Mouse (Mus musculus) spleen, postnatal 14 days (tissue): ENCODE measurements at regions not wholly inside any gene's neighbourhood (a gene's known extent, or its start where the extent isn't known, plus 50 kb on each side); places are given as distances from the start of the nearest gene placed in this dataset.

Source experiments
- DNase-seq, 2 experiments: peaks; one replicate each; pipeline ENCODE4 v3.0.0; 2021 to 2022; ENCODE audit warnings: low spot score in 2 of 2

DNA sequence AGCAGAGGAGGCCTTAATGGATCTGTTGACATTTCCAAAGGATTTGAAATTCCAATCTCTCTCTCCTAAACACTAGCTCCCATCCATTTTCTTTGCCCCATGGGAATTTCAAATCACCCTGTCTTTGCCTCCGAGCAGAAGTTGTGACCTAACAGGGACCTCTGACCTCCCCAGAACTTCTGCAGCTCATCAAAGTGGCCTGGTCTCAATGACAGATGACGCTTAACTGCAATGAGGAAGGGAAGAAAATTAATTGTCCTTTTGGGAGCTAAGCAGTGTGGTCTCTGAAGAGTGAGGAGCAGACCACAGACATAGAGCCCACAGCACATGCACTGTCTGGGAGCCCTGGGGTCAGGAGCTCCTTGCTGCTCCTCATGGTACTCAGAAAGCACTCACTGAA lies 155.3 kb downstream of the Tox3 start:
- no peak for DNase-seq

DNA sequence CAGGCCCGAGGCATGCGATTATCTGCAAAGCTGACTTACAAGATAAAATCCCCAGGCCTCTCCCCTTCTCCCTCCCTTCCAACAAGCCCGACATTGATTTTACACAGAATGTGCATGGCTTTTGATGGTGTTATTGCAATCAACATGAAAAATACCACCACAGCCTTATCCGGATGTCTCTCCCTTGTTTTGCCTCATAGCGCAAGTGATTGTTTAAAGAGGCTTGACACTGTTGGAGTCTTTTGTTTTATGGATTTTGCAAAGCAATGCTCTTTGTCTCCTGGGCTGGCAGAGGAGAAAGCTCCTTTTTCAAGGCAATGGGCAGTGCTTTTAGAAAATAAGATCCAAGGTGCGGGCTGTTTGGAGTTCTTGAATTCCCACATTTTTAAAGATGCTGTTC lies 165.3 kb downstream of the Tox3 start:
- no peak for DNase-seq

DNA sequence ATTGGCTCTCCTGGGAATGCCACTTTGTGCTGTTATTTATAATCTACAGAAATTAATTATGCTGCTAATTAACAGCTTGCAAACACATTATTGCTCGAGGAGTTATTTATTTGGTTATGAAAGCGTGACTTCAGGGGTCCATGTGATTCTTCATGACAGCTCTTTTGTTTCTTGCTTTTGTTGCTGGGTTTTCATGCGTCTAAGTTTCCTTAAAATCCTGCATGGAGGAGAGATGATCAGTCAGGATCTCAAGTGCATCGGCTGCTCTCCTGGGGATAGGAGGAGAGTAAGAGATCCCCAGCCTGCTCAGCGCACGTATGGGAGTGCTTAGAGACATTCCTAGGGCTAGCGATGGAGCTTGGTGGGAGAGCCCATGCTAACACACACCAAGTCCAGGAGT lies 171.4 kb downstream of the Tox3 start:
- no peak for DNase-seq

DNA sequence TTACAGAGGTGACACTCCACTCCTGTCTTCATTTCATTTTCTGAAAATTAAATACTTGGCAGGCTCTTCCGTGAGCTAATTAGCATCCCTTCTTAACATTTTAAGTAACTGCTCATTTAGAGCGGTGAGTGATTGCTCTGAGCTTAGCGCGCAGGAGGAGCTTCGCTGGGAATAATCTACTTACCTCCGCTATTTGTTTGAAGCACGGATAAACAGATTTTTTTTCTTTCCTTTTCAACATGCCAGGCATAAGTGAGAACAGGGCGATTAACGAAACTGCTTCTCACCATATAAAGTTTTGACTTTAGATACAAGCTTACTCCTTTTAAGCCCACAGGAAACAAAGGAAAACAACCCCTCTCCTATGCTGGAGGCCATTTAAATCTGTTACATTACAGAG lies 171.8 kb downstream of the Tox3 start:
- no peak for DNase-seq

DNA sequence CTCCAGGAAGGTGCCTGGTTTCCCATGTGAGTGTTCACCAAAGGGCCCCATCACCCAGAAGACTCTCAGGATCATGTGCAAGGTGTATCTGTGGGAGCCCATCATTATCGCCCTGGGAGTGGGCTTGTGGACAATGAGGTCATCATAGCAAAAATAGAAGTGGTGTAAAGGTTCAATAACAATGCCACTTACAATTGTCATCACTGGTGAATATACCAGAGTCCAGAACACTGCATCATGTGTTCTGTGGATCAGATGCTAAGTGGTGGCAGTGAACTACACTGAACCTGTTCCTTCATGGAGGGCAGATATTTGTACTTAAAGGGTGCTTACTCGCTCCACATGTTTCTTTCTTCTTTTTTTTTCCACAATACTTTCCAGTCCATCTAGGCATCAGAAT lies 181.5 kb downstream of the Tox3 start:
- no peak for DNase-seq

DNA sequence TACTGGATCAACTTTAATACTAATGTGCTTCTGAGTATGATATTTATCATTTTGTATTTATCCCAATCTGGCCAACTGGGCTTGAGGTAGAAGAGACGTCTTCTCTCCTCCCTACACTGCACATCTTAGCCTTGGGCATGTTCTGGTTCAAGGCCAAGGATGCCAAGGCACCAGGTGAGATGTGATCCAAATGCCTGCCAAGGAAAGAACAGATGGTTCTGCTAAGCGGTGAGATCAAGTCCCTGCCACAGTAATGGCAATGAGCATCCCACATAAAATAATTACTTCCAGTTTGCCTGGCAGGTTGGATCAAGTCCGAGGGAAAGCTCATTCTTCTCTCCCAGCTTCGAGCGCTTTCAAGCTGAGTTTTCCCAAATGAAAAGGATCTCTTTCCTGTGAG lies 196.7 kb downstream of the Tox3 start:
- DNase-seq, result no peak

DNA sequence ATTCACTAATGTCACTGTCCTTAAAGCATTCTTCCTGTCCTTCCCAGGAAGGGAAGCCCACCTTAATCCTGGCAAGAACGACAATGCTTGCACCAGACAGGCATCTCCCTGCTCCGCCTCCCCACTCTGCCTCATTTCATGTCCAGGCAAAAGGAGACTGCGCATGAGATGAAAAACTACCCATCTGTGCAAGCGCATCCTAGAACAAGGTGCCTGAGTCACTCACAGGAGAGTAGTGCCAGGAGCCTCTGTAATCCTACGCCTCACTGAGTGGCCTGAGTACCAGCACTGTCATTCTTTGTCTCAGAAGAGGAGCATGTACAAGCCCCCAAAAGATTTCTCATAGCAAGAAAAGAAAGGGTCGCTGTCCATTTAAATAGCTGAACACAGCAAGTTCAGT lies 198.2 kb downstream of the Tox3 start:
- no peak for DNase-seq

DNA sequence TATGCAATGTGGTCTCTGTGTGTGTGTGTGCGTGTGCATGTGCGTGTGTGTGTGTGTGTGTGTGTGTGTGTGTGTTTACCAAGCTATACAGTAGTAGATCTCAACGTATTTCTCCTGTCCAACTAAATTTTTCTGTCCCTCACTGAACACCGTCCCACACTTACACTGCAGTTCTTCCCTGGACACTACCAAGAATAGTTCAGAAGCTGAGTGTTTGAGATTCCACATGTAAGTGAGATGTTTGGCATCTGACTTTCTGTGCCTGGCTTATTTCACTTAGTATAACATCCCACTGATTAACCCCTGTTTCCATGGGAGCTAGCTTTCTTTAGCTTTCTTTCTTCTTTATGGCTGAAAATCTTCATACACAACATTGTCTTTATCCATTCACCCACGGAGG lies 213.5 kb downstream of the Tox3 start:
- DNase-seq, result no peak

DNA sequence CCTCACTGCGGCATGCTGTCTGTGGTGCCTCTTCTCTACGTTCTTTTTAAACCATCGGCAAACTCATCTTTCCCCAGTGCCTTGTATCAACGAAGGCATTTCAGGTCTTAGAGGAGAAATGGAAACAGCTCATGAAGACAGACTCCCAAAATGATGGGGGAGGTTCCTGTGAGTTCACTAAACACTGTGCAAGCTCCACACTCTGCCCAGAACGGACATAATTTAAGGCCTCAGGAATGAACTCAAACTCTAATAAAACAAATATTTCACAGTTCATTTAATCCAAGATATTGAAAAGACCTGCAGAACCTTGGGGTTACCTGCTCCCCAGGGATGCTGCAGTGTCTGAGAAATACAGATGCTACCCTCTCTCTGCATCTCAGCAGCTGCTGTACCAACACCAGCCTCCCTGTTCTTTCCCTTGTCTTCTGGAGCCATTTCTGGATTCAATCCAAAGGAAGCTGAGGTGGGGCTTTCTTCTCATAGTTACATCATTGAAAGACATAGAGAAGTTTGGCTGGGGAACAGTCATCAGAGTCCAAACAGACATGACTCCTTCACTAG lies 217.4 kb downstream of the Tox3 start:
- no peak for DNase-seq

DNA sequence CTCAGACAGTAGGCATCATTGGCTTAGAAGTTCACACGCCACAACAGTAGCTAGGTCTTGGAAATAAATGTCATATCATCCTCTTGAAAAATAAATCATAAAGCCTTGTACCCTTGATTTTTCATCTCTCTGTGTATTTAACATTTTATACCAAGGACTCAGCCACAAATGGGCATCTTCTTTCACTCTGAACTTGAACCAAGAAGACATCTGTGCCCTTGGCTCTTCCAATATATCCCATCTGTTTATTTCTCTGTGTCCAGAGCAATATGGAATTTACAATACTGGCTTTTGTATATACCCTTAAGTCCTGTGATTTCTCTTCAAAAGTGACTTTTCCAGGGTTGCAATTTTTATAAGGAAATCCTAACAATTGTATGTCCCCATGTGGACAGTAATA lies 222.7 kb downstream of the Tox3 start:
- DNase-seq, result no peak

DNA sequence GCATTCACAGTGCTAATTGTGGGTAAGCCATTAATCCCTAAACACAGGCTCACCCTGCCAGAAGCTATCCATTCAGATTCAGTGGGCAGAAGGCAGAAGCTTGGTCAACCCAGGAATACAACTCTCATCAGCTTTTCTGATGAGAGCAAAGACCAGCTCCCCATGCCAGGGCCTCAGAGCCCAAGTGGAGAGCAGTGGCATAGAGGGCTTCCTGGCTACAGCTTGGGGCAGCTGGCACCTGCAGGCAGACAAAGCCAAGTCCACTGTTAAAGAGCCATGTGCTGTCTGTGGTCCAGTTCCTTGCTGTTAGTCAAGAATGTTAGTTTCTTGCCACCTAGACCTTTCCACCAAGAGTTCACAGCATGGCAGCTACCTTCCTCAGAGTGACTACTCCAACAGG lies 225.0 kb downstream of the Tox3 start:
- DNase-seq, result no peak

DNA sequence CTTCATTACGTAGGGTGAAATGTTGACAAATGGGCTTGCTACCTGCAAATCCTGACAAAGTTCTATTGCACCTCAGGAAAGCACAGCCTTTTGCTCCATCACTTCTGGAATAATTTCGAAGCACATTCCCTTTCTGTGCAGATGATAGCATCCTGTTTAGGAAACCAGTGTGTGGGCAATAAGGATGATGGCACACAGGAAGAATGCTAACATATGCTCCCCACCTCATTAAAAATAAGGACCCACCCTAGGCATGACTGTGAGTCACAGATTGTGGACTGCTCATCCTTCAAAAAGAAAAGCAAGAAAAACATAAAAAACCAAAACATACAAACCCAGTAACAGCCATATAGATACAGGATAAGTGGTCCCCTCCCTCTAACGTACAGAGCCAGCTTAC lies 226.2 kb downstream of the Tox3 start:
- DNase-seq, result no peak

DNA sequence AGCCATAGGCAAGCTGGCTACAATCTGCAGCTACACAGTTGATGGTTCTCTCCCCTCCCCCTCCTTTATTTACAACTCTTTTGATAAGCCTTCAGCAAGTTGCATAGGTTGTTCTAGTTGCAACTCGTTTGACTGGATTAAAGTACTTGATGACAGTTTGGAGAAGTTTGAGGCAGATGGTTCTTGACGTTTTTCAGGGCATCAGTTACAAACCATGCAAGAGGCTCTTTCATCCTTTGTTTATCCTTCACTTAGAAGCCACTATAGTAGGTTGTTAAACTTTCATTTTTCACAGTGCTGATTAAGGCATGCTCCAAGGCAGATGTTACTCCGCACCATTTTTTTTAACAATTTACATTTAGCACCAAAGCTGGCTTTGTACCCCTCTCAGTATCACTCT lies 227.1 kb downstream of the Tox3 start:
- no peak for DNase-seq

DNA sequence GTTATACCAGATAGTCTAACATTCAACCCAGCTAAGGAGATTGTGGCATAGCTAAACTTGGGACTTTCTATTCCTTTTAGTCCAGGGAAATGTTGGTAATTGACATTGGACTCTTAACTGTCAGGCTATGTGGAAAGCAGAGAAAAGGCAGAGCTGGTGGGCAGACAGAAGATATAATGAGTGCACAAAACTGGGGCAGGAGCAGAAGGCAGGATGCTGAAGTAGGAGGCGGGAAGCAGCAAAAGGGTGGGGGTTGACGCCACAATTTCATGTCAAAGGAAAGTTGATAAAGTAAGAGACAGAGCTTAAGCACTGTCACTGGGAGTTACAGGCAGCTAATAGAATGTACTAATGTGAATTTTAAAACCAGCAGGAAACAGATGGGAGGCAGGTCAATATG lies 232.7 kb downstream of the Tox3 start:
- no peak for DNase-seq

DNA sequence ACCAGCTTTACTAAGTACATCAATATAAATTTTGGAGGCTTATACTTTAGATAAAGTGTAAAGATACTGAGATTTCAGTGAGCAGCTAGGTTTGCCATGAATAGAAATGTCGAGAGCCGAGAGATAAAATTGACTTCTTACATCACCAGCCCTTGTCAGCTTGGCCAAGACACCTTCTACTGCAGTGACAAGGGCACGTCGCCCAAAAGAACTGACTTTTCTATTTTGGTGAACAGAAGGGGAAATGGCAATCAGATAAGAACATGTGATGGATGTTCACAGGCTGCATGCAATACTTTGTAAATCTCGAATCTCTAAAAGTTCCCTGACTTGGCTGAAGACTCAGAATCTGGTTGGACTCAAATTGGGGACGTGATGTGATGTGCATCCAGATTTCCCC lies 247.6 kb downstream of the Tox3 start:
- DNase-seq, result no peak

DNA sequence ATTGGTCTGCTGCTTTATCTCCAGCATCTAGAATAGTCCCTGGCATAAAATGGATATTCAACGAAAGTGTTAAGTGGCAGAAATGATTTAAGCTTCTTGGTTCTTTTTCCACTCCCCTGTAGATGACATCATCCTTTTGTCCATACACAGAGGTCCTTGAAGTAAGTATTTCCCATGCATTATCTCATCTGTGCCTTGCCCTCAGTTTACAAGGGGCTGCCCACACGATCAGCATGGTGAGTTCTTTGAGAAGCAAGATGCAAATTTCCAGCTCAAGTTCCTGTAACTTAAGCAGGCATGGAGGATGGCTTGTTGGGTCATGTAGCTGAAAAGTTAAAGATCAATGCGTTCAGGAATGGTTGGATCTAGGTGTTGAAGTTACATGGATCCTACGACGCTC lies 265.5 kb downstream of the Tox3 start:
- DNase-seq, result no peak

DNA sequence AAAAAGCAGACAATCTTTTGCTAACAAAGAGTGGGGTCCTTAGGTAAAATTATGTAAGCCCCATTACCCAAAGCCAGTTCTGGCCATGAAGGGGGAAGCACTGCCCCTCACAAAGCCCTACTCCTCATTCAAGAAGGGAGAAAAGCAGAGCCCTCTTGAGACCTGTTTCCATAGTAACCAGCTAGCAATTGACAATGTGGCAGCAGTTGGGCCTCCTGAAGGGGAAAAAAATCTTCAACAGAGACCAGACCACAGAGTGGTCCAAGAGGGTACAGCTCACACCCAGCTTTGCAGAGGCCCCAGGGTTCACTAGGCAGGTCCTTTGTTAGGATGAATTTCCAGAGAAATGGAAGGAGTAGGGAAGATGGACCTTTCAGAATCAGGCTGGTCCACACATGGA lies 271.8 kb downstream of the Tox3 start:
- DNase-seq, result no peak

DNA sequence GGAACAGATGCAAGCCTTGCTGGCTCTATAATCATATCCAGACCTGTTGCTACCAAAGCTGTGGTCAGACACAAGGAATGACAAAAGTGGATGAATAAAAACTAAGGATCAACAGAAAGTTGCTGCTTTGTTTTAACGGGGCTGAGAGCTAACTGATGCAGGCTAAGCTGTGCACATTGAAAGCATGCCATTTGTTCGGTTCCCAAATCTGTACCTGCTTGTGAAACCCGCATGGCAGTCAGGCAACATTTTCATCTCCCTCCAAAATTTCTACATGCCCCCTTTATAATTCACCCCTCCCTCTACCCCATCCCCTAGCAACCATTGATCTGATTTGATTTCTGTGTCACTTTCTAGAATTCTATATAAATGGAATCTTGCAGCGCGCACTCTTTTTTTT lies 272.3 kb downstream of the Tox3 start:
- no peak for DNase-seq

DNA sequence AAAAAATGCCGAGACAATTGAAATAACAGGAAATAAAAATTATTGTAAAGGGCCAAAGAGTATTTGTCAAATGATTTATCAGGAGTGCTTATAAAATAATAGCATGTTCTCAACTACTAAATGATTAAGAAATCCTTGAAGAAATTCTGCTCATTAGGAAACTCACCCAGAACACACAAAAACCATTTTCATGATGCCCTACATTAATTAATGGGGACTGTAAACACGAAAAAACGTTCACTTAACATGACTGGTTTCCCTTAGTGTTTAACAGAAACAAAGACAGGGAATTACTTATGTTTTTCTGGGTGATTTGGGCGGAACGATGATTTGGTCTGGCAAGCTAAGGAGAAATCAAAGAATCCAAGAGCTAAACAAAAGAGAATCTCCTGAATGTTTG lies 278.1 kb downstream of the Tox3 start:
- DNase-seq, result no peak

DNA sequence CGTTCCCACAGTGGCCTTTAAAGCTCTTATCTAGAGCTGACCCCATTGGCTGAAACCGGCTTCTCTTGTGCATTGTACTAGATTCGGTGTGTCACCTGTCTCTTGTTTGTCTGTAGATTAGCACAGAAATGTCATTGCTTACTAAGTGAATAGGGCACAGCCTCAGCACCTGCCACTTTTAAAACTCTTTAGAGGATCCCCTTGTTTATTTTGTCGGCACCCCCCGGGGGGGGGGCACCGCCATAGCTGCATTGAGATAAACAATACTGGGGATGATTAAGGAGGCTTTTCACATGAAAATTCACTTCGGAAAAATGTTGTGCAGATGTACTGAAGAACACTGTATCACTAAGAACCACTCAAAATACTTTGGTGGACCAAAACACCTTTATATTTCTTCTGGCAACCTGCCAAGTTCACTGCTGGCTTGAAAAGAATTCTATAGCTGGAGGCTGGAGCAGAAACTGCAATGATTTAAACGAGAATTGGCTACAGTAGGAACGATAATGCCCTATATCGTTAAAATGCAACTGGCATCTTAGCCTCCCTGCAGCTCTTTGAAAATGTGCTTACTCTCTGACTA lies 278.6 kb downstream of the Tox3 start:
- no peak for DNase-seq

DNA sequence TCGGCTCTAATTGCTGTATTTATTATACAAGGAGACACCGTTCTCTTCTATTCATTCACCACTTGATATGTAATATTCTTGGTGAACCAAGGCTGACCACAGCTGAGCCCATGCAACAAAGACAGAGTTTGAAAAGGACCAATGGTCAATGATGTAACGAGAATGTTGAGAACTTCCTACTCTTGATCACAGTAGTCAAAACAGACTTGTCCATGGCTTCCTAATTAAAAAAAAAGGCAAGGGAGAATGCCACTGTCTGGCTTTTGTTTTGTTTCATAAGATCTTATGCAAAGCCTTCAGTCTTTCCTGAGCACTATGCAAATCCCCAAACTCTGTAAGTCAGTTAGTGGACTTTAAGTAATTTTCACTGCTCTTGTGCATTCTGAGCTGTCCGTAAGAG lies 279.7 kb downstream of the Tox3 start:
- DNase-seq, result no peak

DNA sequence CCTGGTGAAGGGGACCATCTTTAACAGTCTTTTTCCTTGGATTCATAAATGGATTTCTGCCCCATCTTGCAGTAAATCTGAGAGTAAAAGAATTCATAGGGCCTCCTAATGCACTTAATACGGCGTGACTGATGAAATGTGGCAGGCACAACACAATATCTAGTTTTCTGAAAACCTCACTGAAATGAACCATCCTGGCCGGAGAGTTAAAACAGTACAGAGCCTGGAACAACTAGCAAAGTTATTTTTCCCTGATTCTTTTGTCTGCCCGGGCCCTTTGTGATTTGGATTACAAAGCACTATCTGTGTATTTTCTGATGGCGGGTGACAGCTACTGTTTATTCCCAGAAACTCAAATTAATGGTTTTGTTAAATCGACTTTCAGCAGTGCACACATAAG lies 283.8 kb downstream of the Tox3 start:
- DNase-seq, result no peak

DNA sequence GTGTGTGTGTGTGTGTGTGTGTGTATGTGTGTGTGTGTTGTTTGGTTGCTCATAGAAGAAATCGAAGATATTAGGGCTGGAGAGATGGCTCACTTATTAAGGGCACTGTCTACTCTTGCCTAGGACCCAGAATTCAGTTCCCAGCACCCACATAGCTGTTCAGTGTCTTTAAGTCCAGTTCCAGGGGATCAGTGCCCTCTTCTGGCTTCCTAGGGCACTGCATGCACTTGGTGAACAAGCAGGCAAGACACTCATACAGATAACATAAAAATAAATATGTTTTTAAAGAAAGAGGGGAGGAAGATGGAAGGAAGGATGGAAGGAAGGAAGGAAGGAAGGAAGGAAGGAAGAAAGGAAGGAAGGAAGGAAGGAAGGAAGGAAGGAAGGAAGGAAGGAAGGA lies 284.9 kb downstream of the Tox3 start:
- DNase-seq, result no peak

DNA sequence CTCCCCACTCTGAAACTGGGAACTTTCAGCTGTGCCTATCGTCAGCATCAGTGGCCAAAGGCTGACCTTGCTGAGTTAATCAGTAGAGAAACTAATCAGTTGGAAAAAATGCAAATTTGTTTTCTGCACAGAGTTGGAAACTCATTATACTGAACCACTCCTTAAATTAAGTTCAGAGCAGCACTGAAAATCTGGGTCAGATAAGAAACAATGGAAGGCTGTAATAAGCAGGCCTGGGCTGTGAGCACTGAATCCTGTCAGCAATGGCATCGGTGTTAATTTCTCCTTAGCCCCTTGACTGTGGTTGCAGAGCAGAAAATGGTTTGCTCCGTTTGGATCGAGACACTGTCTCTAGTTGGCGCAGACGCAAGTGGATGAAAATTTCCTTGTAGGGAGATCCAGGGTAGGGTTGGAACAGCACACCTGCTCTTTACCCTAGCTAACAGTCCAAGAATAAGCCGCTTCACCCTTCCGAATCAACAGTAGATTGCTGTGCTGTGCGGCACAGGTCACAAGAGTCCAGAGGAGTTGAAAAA lies 289.4 kb downstream of the Tox3 start:
- no peak for DNase-seq
